Mouse (Mus musculus): ENCODE data around the gene Knl1. TPM values are rescaled to one million over a fixed set of nuclear protein-coding genes. Genes with fewer than 3 reads are reported as not detected.

Gene Knl1
- polyA plus RNA-seq, 1 experiment from 2014 or later = 11.9 TPM

- no peaks in the 10 kb centered on the region for H3K9me3 ChIP-seq
- 0 out of 2 replicates have a peak overlapping the region, but pooled peaks have one; percentile 55 for H3K9ac ChIP-seq
- H3K27ac ChIP-seq = peak overlapping the region; percentile 77
- H3K4me2 ChIP-seq = peak overlapping the region; percentile 38
- no peaks in the 10 kb centered on the region for H3K27me3 ChIP-seq
- ATAC-seq (ENCODE audit: low FRiP score) = peak; percentile 68; the same call in 1 of the 2 replicates
- no peak overlapping the region for H3K4me3 ChIP-seq
- peaks cover 11% of the 10 kb centered on the region for H3K4me1 ChIP-seq (replicated peaks)
- peaks cover 55% of the 10 kb centered on the region for H3K36me3 ChIP-seq
- 60% methylated on average over 4 of the region's 4 CpGs for WGBS
These were observed 27.4 kb upstream of the Knl1 start for GRCm38 (mm10) chr2:119019538-119019937.

GRCm38 (mm10) chr2:119023154-119023660, 23.7 kb upstream of the Knl1 start:
- Histone ChIP-seq H3K4me2 (no peak overlapping the region), H3K36me3 (peaks cover 66% of the 10 kb centered on the region), H3K4me3 (no peak overlapping the region), H3K27me3 (no peaks in the 10 kb centered on the region), H3K9me3 (no peaks in the 10 kb centered on the region), H3K9ac (no peak overlapping the region), H3K27ac (no peak overlapping the region), H3K4me1 (replicated peaks) (peaks cover 19% of the 10 kb centered on the region)
- no peak for ATAC-seq (ENCODE audit: low FRiP score)
- WGBS = 95% methylated on average over 6 of the region's 6 CpGs

GRCm38 (mm10) chr2:119024536-119025238, 22.2 kb upstream of the Knl1 start:
- Histone ChIP-seq H3K9me3 (no peaks in the 10 kb centered on the region), H3K4me2 (no peak overlapping the region), H3K4me1 (replicated peaks) (peaks cover 19% of the 10 kb centered on the region), H3K36me3 (peaks cover 61% of the 10 kb centered on the region), H3K4me3 (no peak overlapping the region), H3K27me3 (no peaks in the 10 kb centered on the region), H3K9ac (no peak overlapping the region), H3K27ac (no peak overlapping the region)
- ATAC-seq (ENCODE audit: low FRiP score) = no peak
- 75% methylated on average over 9 of the region's 9 CpGs for WGBS

- no peak overlapping the region for H3K4me2 ChIP-seq
- no peak for ATAC-seq (ENCODE audit: low FRiP score)
- no peak overlapping the region for H3K9ac ChIP-seq
- WGBS = 84% methylated on average over 4 of the region's 4 CpGs
- no peaks in the 10 kb centered on the region for H3K9me3 ChIP-seq
- H3K4me3 ChIP-seq = no peak overlapping the region
- peaks cover 19% of the 10 kb centered on the region for H3K4me1 ChIP-seq (replicated peaks)
- H3K27me3 ChIP-seq = no peaks in the 10 kb centered on the region
- no peak overlapping the region for H3K27ac ChIP-seq
- peaks cover 58% of the 10 kb centered on the region for H3K36me3 ChIP-seq
These were observed 21.7 kb upstream of the Knl1 start for GRCm38 (mm10) chr2:119025239-119025616.

GRCm38 (mm10) chr2:119026951-119027350, 20.0 kb upstream of the Knl1 start:
- H3K4me3 ChIP-seq = no peak overlapping the region
- 96% methylated on average over 4 of the region's 4 CpGs for WGBS
- no peak overlapping the region for H3K27ac ChIP-seq
- H3K4me2 ChIP-seq = no peak overlapping the region
- peaks cover 19% of the 10 kb centered on the region for H3K4me1 ChIP-seq (replicated peaks)
- H3K36me3 ChIP-seq = peaks cover 41% of the 10 kb centered on the region
- H3K9ac ChIP-seq = no peak overlapping the region
- 0 out of 2 replicates have a peak, but pooled peaks cover 2% of the 10 kb centered on the region for H3K27me3 ChIP-seq
- ATAC-seq (ENCODE audit: low FRiP score) = no peak
- no peaks in the 10 kb centered on the region for H3K9me3 ChIP-seq

GRCm38 (mm10) chr2:119028941-119029551, 17.9 kb upstream of the Knl1 start, which contains the start of gene Ccdc32:
TSS of gene Ccdc32 (minus strand) at chr2:119029393.
- Histone ChIP-seq H3K4me3 (peak within 1 kb of the TSS; percentile 60), H3K9ac (peak within 1 kb of the TSS; percentile 78), H3K27ac (no peak within 1 kb of the TSS), H3K4me2 (peak within 1 kb of the TSS; percentile 73), H3K4me1 (replicated peaks) (peaks cover 19% of the 10 kb centered on the region), H3K27me3 (0 out of 2 replicates have a peak, but pooled peaks cover 2% of the 10 kb centered on the region), H3K36me3 (peaks cover 22% of the 10 kb centered on the region), H3K9me3 (no peaks in the 10 kb centered on the region)
- peak; percentile 96 for ATAC-seq (ENCODE audit: low FRiP score)
- 2% methylated on average over 28 of the region's 28 CpGs for WGBS

GRCm38 (mm10) chr2:119032191-119032590, 14.7 kb upstream of the Knl1 start:
- H3K9ac ChIP-seq = no peak overlapping the region
- H3K4me3 ChIP-seq = no peak overlapping the region
- no peak overlapping the region for H3K4me2 ChIP-seq
- WGBS = 71% methylated on average over 4 of the region's 4 CpGs
- 0 out of 2 replicates have a peak, but pooled peaks cover 2% of the 10 kb centered on the region for H3K27me3 ChIP-seq
- H3K36me3 ChIP-seq = peaks cover 4% of the 10 kb centered on the region
- ATAC-seq (ENCODE audit: low FRiP score) = no peak
- no peaks in the 10 kb centered on the region for H3K9me3 ChIP-seq
- peaks cover 31% of the 10 kb centered on the region for H3K4me1 ChIP-seq (replicated peaks)
- no peak overlapping the region for H3K27ac ChIP-seq

GRCm38 (mm10) chr2:119034656-119035396, 12.1 kb upstream of the Knl1 start, which contains the start of gene Rpusd2:
TSS of gene Rpusd2 (plus strand) at chr2:119034790.
- Histone ChIP-seq H3K4me3 (peak within 1 kb of the TSS; percentile 94), H3K9ac (peak within 1 kb of the TSS; percentile 93), H3K36me3 (peaks cover 22% of the 10 kb centered on the region), H3K27me3 (0 out of 2 replicates have a peak, but pooled peaks cover 2% of the 10 kb centered on the region), H3K9me3 (no peaks in the 10 kb centered on the region), H3K4me1 (replicated peaks) (peaks cover 12% of the 10 kb centered on the region), H3K4me2 (peak within 1 kb of the TSS; percentile 80), H3K27ac (peak within 1 kb of the TSS; percentile 94)
- WGBS = under 1% methylated on average over 49 of the region's 49 CpGs
- peak; percentile 95 for ATAC-seq (ENCODE audit: low FRiP score)

- H3K36me3 ChIP-seq = peaks cover 22% of the 10 kb centered on the region
- H3K4me3 ChIP-seq = peak overlapping the region; percentile 94
- H3K27ac ChIP-seq = peak overlapping the region; percentile 94
- no peak for ATAC-seq (ENCODE audit: low FRiP score)
- H3K27me3 ChIP-seq = 0 out of 2 replicates have a peak, but pooled peaks cover 2% of the 10 kb centered on the region
- peak overlapping the region; percentile 80 for H3K4me2 ChIP-seq
- peaks cover 12% of the 10 kb centered on the region for H3K4me1 ChIP-seq (replicated peaks)
- no peaks in the 10 kb centered on the region for H3K9me3 ChIP-seq
- 8% methylated on average over 7 of the region's 7 CpGs for WGBS
- peak overlapping the region; percentile 93 for H3K9ac ChIP-seq
These were observed 11.5 kb upstream of the Knl1 start for GRCm38 (mm10) chr2:119035397-119035745.

- Histone ChIP-seq H3K4me3 (no peak overlapping the region), H3K9me3 (no peaks in the 10 kb centered on the region), H3K36me3 (peaks cover 22% of the 10 kb centered on the region), H3K4me2 (no peak overlapping the region), H3K27ac (no peak overlapping the region), H3K4me1 (replicated peaks) (peaks cover 2% of the 10 kb centered on the region), H3K9ac (no peak overlapping the region), H3K27me3 (no peaks in the 10 kb centered on the region)
- WGBS = 53% methylated on average over 4 of the region's 4 CpGs
- ATAC-seq (ENCODE audit: low FRiP score) = no peak
These were observed 6.0 kb upstream of the Knl1 start for GRCm38 (mm10) chr2:119040882-119041281.

- no peak overlapping the region for H3K4me3 ChIP-seq
- ATAC-seq (ENCODE audit: low FRiP score) = no peak
- no peak overlapping the region for H3K27ac ChIP-seq
- no peak overlapping the region for H3K9ac ChIP-seq
- H3K36me3 ChIP-seq = no peaks in the 10 kb centered on the region; the same call in 1 of the 2 replicates
- WGBS = 70% methylated on average over 2 of the region's 2 CpGs
- no peak overlapping the region for H3K4me2 ChIP-seq
- H3K9me3 ChIP-seq = no peaks in the 10 kb centered on the region
- H3K4me1 ChIP-seq (replicated peaks) = peaks cover 7% of the 10 kb centered on the region
- H3K27me3 ChIP-seq = no peaks in the 10 kb centered on the region
These were observed 1.8 kb upstream of the Knl1 start for GRCm38 (mm10) chr2:119045163-119045562.

- Histone ChIP-seq H3K4me2 (peak overlapping the region; percentile 75), H3K4me3 (peak overlapping the region; percentile 79), H3K27me3 (no peaks in the 10 kb centered on the region), H3K4me1 (replicated peaks) (peaks cover 7% of the 10 kb centered on the region), H3K36me3 (no peaks in the 10 kb centered on the region), H3K9ac (peak overlapping the region; percentile 71; the same call in 1 of the 2 replicates), H3K27ac (no peak overlapping the region), H3K9me3 (no peaks in the 10 kb centered on the region)
- no peak for ATAC-seq (ENCODE audit: low FRiP score)
- 24% methylated on average over 4 of the region's 4 CpGs for WGBS
These were observed 930 bp downstream of the Knl1 start for GRCm38 (mm10) chr2:119047849-119048248.

Measured in hindbrain, embryonic 13.5 days (tissue).